Mouse (Mus musculus): ENCODE results near the gene Osbp. TPM values are rescaled to one million over a fixed set of nuclear protein-coding genes. Genes with fewer than 3 reads are reported as not detected.
"Not testable (repeated sequence)": the region's sequence is repeated elsewhere in the genome, so short reads cannot be mapped to it uniquely, and the experiment has no call there.

The Osbp gene
- 5.8 and 6.3 TPM in 2 replicates for polyA plus RNA-seq (2016; fragmentation: Nextera tagmentation; extraction: Ambion mirVana)

DNA sequence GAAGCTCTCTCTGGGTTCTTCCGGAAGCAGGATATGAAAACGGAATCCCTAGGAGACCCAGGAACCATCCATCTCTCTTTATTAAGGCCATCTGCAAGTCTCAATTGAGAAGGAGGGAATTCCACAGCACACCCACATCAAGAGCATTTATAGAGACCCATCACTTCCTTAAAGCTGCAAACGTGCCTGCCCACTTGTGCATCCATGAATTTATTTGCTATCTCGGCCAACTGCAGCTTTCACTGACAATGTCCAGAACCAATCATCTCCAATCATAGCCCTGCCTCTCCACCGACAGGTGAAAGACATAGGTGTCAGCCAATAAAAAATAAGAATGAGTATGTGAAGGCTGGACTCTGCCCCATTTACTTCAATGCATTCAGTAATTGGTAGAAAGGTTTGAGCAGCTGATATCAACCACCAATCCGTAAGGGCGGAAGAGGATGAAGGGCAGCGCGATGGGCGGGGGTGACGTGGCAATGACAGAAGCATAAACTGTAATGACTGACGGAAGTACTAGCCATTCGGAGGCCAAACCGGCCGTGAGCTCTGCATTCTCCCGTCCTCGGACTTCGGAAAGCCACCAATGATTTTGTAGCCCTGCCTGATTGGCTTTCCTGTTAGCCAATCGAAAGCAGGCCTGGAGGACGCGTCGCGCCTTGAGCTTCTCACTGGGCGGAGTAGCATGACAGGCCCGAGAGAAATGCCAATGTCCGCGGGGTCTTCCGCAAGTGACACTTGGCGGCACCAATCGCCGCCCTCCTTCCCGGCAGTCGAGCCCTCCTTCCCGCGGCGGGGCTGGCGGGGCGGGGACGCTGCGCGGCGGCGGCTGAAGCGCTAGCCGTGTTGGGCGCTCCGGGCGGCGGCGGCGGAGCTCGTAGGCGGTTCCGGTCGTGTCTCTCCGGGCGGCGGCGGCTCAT lies at the start of gene Osbp:
Osbp (plus strand) TSS at position 919 of the 920 bp plus-strand sequence.
- no peaks in the 10 kb centered on the region for H3K36me3 ChIP-seq (replicated peaks)
- peaks cover 18% of the 10 kb centered on the region for H3K4me1 ChIP-seq
- no peaks in the 10 kb centered on the region for H3K27me3 ChIP-seq
- H3K27ac ChIP-seq, result peak within 1 kb of the TSS; percentile 83
- H3K9me3 ChIP-seq, result no peaks in the 10 kb centered on the region
- peak within 1 kb of the TSS; percentile 82 for H3K9ac ChIP-seq
- WGBS, result under 1% methylated on average over 52 of the region's 59 CpGs
- H3K4me2 ChIP-seq, result peak within 1 kb of the TSS; percentile 95
- peak; percentile 98 for ATAC-seq (ENCODE audit: low FRiP score)
- peak within 1 kb of the TSS; percentile 90 for H3K4me3 ChIP-seq (replicated peaks)

DNA sequence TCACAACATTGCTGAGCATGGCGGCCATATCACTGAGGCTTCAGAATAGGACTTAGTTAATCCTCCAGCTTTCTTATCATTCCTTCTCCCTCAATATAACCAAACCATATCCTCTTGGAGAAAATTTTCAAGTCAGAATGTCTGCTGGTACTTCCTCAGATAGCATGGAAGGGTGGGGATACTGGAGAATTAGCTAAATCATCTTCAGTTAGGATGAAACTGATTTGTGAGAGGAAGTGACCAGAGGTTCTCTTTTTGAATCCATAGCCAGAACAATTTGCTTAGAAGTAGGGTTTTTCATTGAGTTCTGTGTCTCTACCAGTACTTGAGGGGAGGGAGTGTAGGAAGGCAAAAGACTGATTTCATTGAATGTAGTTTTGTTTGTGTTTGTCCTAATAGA lies 43.7 kb upstream of the Osbp start:
- no peak overlapping the region for H3K27ac ChIP-seq
- peaks cover 59% of the 10 kb centered on the region for H3K36me3 ChIP-seq (replicated peaks)
- no peaks in the 10 kb centered on the region for H3K4me1 ChIP-seq
- no peaks in the 10 kb centered on the region for H3K27me3 ChIP-seq
- no peak for ATAC-seq (ENCODE audit: low FRiP score)
- no peak overlapping the region for H3K4me2 ChIP-seq
- H3K9ac ChIP-seq, result no peak overlapping the region
- no peak overlapping the region for H3K4me3 ChIP-seq (replicated peaks)
- 95% methylated on average over 1 of the region's 1 CpGs for WGBS
- H3K9me3 ChIP-seq, result no peaks in the 10 kb centered on the region

DNA sequence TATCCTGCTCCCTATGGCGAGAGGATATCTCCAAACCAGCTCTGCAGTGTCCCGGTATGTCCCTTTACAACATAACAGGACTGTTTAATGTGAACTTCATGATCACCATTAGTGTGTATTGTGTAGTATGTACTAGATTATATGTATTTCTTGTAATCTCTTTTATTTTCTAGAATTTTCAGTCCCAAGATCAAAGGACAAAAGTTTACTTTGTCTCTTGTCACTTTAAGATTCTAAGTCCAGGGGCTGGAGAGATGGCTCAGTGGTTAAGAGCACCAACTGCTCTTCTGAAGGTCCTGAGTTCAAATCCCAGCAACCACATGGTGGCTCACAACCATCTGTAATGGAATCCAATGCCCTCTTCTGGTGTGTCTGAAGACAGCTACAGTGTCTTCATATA lies 43.2 kb upstream of the Osbp start:
- peaks cover 60% of the 10 kb centered on the region for H3K36me3 ChIP-seq (replicated peaks)
- not testable (repeated sequence) for H3K4me2 ChIP-seq; ATAC-seq (ENCODE audit: low FRiP score); H3K27ac ChIP-seq; H3K27me3 ChIP-seq; H3K9ac ChIP-seq; H3K4me3 ChIP-seq (replicated peaks); H3K9me3 ChIP-seq; H3K4me1 ChIP-seq
- 95% methylated on average over 2 of the region's 2 CpGs for WGBS

DNA sequence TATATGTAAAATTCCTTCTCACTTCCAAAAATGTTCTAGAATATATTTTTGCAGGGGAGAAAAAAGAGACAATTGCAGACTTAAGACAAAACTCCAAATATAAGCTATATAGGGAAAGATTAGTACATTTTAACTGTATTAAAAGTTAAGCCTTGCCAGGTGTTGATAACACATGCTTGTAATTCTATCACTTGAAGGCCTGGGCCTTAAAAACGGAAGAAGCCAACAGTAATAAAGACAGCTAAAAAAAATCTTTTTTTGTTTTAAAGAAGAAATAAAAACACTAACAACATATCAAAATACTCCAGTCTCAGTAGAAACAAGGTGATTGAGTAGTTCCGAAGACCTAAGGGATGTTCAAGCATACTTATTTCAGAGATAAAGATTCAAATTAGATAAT lies 39.4 kb upstream of the Osbp start:
- no peaks in the 10 kb centered on the region for H3K4me1 ChIP-seq
- H3K27me3 ChIP-seq, result no peaks in the 10 kb centered on the region
- peaks cover 80% of the 10 kb centered on the region for H3K36me3 ChIP-seq (replicated peaks)
- H3K27ac ChIP-seq, result no peak overlapping the region
- H3K9me3 ChIP-seq, result no peaks in the 10 kb centered on the region
- no peak overlapping the region for H3K4me3 ChIP-seq (replicated peaks)
- WGBS, result 96% methylated on average over 2 of the region's 2 CpGs
- H3K9ac ChIP-seq, result no peak overlapping the region
- no peak for ATAC-seq (ENCODE audit: low FRiP score)
- no peak overlapping the region for H3K4me2 ChIP-seq

DNA sequence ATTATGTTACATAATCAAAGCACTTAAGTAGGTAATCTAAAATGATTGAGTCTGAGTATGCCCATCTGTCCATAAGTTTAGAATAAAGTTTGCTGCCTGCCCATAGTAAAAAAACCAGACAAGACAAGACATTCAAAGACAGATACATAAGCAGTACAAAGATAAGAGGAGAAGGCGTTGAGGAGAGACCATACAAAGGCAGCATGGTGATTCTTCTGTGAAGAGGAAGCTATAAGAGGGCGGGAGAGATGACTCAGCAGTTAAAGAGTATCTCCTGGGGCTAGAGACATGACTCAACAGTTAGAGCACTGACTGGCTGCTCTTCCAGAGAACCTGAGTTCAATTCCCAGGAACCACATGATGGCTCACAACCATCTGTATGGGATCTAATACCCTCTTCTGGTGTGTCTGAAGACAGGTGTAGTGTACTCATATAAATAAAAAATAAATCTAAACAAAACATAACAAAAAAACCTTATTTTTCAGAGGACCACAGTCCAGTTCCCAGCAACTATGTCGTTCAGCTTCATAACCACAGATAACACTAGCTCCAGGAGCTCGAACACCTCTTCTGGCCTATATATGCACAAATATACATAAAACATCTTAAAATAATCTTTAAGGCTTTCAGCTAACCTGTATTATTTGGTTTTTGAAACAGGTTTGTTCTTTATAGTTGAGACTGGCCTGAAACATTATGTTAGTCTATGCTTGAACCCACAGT lies 37.6 kb upstream of the Osbp start:
- 94% methylated on average over 4 of the region's 4 CpGs for WGBS

DNA sequence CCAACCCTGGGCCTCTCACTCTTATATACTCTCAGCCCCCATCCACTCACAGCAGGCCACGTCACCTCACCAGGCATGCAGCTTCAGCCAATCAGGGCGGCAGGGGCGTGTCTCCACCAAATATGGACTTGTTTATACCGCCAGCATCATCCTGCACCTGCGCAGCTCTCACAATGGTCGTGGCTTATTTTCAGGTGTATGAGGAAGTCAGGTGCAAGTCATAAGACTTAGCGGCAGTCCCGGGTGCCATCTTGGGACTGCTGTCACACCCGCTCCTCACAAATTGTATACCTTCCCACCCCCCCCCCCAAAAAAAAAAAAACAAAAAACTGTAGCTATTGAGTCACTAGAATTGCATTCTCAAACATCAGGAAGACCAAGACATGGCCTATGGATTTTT lies 19.3 kb upstream of the Osbp start:
- not testable (repeated sequence) for H3K4me3 ChIP-seq (replicated peaks); H3K4me1 ChIP-seq; H3K27me3 ChIP-seq; H3K9ac ChIP-seq; H3K9me3 ChIP-seq; H3K27ac ChIP-seq; H3K4me2 ChIP-seq; ATAC-seq (ENCODE audit: low FRiP score)
- 92% methylated on average over 9 of the region's 9 CpGs for WGBS
- peaks cover 35% of the 10 kb centered on the region for H3K36me3 ChIP-seq (replicated peaks)

More for the DNA sequence above, 37.6 kb upstream of the Osbp start:
- Histone ChIP-seq H3K36me3 (replicated peaks) (peaks cover 84% of the 10 kb centered on the region), H3K4me3 (replicated peaks) (no peak overlapping the region), H3K9ac (no peak overlapping the region), H3K9me3 (no peaks in the 10 kb centered on the region), H3K27ac (no peak overlapping the region), H3K4me2 (no peak overlapping the region), H3K27me3 (no peaks in the 10 kb centered on the region), H3K4me1 (no peaks in the 10 kb centered on the region)
- ATAC-seq (ENCODE audit: low FRiP score), result no peak

DNA sequence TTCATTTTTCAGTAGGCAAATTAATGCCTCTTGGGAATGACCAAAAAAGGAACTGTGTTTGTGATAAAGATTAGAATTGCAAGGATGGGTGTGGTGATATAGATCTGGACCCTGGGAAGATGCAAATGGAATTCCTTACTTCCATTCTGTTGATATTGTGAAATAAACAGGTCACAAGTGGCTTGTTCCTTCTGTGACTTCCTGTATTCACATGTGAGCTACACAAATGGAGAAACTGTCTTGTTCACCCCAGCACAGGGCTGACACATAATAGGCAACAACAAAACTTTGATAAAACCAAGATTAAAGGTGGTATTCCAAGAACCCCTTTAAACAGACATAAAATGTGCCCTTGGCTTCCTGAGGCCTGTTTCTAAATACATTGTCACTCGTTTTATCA lies 15.9 kb upstream of the Osbp start:
- 74% methylated on average over 1 of the region's 1 CpGs for WGBS
- Histone ChIP-seq H3K9ac (no peak overlapping the region), H3K27me3 (no peaks in the 10 kb centered on the region), H3K9me3 (no peaks in the 10 kb centered on the region), H3K4me1 (no peaks in the 10 kb centered on the region), H3K4me3 (replicated peaks) (no peak overlapping the region), H3K4me2 (no peak overlapping the region), H3K36me3 (replicated peaks) (peaks cover 9% of the 10 kb centered on the region), H3K27ac (no peak overlapping the region)
- ATAC-seq (ENCODE audit: low FRiP score), result no peak

DNA sequence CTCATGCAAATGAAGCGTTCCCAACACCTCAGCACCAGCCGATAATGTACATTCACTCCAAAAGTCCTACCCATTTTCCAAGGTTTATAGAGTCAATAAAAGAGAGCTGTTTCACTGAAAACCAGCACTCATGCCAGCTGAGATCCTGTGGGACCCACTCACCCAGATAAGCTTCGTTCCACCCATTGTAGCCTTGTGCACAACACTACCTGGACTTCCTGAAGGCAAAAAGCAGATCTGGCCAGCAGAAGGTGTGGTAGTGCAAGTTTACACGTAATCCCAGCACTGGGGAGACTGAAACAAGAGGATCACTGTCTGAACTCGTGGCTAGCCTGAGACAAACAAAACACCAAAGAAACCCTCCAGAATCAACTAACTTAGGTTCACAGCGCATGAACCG lies 15.0 kb upstream of the Osbp start:
- no peak for ATAC-seq (ENCODE audit: low FRiP score)
- no peak overlapping the region for H3K27ac ChIP-seq
- H3K9me3 ChIP-seq, result no peaks in the 10 kb centered on the region
- H3K36me3 ChIP-seq (replicated peaks), result peaks cover 2% of the 10 kb centered on the region
- no peak overlapping the region for H3K4me3 ChIP-seq (replicated peaks)
- WGBS, result 82% methylated on average over 7 of the region's 7 CpGs
- H3K4me1 ChIP-seq, result no peaks in the 10 kb centered on the region
- H3K27me3 ChIP-seq, result no peaks in the 10 kb centered on the region
- H3K9ac ChIP-seq, result no peak overlapping the region
- H3K4me2 ChIP-seq, result no peak overlapping the region

DNA sequence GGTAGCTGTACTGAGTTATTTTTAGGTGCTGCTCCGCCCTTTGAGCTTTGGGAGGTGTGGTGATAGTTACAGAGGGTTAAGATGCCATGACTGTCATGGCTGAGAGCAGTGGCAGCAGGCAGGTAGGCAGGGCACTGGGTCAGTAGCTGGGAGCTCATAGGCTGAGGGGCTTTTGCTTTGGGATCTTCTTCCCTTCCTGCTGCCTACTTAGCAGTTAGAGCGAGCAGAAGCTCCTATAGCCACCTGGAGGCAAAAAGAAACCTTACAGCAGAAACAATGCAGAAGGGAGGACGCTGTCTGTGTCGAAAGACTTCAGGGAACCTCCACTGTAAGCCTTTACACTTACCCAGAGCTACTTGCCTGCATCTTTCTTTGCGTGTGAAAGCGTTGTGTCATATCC lies 11.5 kb upstream of the Osbp start:
- H3K9ac ChIP-seq, result no peak overlapping the region
- H3K4me2 ChIP-seq, result no peak overlapping the region
- WGBS, result 63% methylated on average over 6 of the region's 6 CpGs
- H3K36me3 ChIP-seq (replicated peaks), result no peaks in the 10 kb centered on the region
- ATAC-seq (ENCODE audit: low FRiP score), result no peak
- no peaks in the 10 kb centered on the region for H3K27me3 ChIP-seq
- H3K27ac ChIP-seq, result no peak overlapping the region
- no peaks in the 10 kb centered on the region for H3K4me1 ChIP-seq
- no peak overlapping the region for H3K4me3 ChIP-seq (replicated peaks)
- H3K9me3 ChIP-seq, result no peaks in the 10 kb centered on the region

DNA sequence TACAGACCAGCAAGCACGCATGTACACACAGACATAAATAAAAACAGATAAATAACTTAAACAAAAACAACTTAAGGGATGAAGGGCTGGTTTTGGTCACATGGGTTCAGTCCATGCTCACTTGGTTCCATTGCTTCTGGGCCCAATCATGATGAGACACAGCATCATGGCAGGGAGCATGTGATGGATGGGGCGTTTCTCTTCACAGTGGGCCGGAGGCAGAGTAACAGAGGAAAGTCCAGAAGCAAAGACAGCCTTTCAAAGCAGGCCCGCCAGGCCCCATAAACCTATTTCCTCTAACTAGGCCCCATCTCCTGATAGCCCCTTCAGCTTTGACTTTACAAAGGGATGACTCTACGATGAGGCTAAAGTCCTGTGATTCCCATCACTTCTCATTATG lies 9.1 kb upstream of the Osbp start:
- Histone ChIP-seq H3K4me1 (no peaks in the 10 kb centered on the region), H3K27me3 (no peaks in the 10 kb centered on the region), H3K9me3 (no peaks in the 10 kb centered on the region), H3K9ac (no peak overlapping the region), H3K4me2 (no peak overlapping the region), H3K4me3 (replicated peaks) (no peak overlapping the region), H3K27ac (no peak overlapping the region), H3K36me3 (replicated peaks) (no peaks in the 10 kb centered on the region)
- WGBS, result 90% methylated on average over 5 of the region's 5 CpGs
- ATAC-seq (ENCODE audit: low FRiP score), result no peak

DNA sequence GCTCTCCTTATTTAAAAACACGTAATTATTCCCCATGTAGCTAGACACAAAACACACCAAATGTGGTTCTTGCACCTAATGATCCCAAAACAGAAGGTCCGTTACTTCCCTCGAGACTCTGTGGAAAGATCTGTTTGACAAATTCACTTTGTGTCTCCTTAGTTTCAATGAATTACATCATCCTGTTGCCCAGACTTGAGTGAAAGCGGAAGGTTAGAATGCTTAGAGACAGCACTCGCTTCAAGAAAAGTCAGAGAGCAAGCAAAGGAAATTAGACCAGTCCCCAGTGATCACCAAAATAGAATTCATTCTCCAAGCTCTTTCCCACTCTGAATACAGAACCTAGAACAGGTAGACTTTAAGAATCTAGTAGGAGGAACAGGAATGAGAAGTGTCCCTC lies 8.3 kb upstream of the Osbp start:
- Histone ChIP-seq H3K36me3 (replicated peaks) (no peaks in the 10 kb centered on the region), H3K9ac (no peak overlapping the region), H3K27ac (no peak overlapping the region), H3K27me3 (no peaks in the 10 kb centered on the region), H3K4me2 (no peak overlapping the region), H3K9me3 (no peaks in the 10 kb centered on the region), H3K4me1 (no peaks in the 10 kb centered on the region), H3K4me3 (replicated peaks) (no peak overlapping the region)
- 91% methylated on average over 5 of the region's 5 CpGs for WGBS
- no peak for ATAC-seq (ENCODE audit: low FRiP score)

DNA sequence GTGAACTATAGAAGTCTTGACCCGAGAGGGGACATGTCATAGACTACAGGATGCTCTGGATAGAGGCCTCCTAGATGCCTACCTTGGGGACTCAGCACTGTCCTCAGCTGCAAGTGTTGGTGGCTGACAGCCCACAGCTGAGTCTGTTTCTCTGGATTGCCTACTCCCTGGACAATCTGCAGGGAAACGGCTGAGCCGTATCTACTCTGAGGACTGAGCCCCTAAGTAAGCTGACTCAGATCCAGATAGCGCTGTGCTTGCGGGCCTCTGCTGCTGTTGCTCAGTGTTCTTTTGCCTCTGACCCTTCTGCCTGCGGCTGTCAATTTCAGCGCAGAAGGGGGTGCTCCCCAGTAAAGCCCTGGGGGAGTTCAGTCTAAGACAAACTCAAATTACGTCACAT lies 7.9 kb upstream of the Osbp start:
- no peak for ATAC-seq (ENCODE audit: low FRiP score)
- Histone ChIP-seq H3K36me3 (replicated peaks) (no peaks in the 10 kb centered on the region), H3K4me3 (replicated peaks) (no peak overlapping the region), H3K9ac (no peak overlapping the region), H3K4me2 (no peak overlapping the region), H3K27me3 (no peaks in the 10 kb centered on the region), H3K4me1 (no peaks in the 10 kb centered on the region), H3K27ac (no peak overlapping the region), H3K9me3 (no peaks in the 10 kb centered on the region)
- 88% methylated on average over 8 of the region's 8 CpGs for WGBS
